Mouse (Mus musculus) gastrocnemius, adult 2 months (tissue): ENCODE measurements around the gene Eno2. TPM values are rescaled to one million over a fixed set of nuclear protein-coding genes. Genes with fewer than 3 reads are reported as not detected.
"Not testable (repeated sequence)": the region's sequence is repeated elsewhere in the genome, so short reads cannot be mapped to it uniquely, and the experiment has no call there.

Source experiments
- DNase-seq: peaks from one replicate; pipeline ENCODE4 v3.0.0; 2022
- H3K27ac ChIP-seq: fragments of 200-600 bp; 2 replicates; pipeline ENCODE4 v1.8.1; 2022; ENCODE audit warnings: mild to moderate bottlenecking
- H3K4me3 ChIP-seq: fragments of 200-600 bp; 2 replicates; pipeline ENCODE4 v1.8.1; 2022; ENCODE audit warnings: mild to moderate bottlenecking, moderate library complexity
- CTCF ChIP-seq: fragments of 200-600 bp; IDR thresholded peaks from 2 replicates; pipeline ENCODE4 v1.8.1; 2022; ENCODE audit warnings: antibody characterized with exemption, mild to moderate bottlenecking, moderate library complexity
- intact Hi-C: fragments of 180-260 bp; cut with DNase I; formaldehyde crosslinking; loops from one replicate; pipeline ENCODE4 v1.15.1; 2025
- long read RNA-seq, 2 experiments: library from polyadenylated mRNA; stranded (forward); transcript quantifications; one replicate each; pipeline ENCODE4 v2.0.0; 2021
- total RNA-seq, 2 experiments: library from RNA; stranded (reverse); gene quantifications; 2 replicates each; pipeline ENCODE4 v1.2.3; 2021

Eno2 gene
- 1 to 10 TPM; 1.2 to 2.0 TPM for total RNA-seq
- long read RNA-seq, experiment 1, partial matches to known transcripts = 0 of 3 reads
- long read RNA-seq, experiment 1, other reads (novel, unspliced or antisense) = 1 of 3 reads
- long read RNA-seq, experiment 2, partial matches to known transcripts = 1 of 1 reads
- long read RNA-seq, experiment 2, other reads (novel, unspliced or antisense) = 0 of 1 reads

DNA sequence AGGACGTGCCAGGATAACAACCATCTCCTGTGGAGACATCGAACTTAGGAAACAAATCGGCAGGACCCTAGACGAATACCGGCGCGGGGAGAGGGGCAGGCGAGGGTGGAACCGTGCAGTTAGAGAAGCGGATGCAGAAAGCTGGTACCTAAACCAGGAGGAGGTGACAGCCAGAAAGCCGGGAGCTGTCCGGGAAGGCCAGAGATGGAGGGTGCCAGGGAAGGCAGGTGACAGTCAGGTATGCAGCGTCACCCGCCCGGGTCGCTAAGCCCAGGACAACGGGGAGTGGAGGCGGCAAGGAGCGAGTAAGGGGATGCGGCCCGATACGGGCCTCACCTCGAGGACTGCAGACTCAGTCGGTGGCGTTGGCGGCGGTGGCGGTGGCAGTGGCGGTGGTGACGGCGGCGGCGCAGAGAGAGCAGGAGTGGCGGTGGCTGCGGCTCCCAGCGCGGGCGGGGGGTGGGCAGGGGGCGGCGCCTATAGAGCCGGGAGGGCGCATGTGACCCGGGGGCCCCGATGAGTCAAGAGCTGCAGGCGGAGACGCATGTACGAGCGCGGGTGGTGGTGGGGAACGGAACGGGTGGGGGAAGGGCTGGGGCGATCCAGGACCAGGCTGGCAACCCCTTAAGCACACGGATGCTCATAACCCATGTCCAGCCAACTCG lies at the start of gene Eno2:
TSS of gene Eno2 (minus strand) at position 573 of the 665 bp plus-strand sequence.
- H3K27ac ChIP-seq = peak within 1 kb of the TSS; percentile 71
- intact Hi-C loops = loop anchor here (10.0 kb wide), 1 partner anchor 264 kb away; no protein-coding TSS in a partner anchor
- DNase-seq = peak; percentile 61
- TF ChIP-seq CTCF = no peak
- peak within 1 kb of the TSS; percentile 78 for H3K4me3 ChIP-seq

DNA sequence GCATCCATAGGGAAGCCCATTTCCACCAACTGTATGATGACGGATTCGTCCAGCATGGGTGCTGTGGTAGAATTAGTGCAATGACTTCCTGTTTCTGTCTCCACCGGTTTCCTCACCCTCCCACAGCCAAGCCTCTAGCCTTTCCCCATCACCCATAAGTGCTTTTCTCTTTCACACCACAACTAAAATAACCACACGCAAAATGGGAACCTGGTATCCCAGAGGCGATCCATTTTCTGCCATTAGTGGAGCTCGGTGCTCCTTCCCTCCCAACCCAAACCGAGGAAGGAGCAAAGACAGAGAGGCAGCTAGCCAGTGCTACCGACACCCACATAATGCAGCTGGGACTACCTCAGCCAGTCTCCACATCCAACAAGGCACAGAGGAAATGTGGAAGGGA lies 48.5 kb upstream of the Eno2 start:
- intact Hi-C loops = no loop called here
- no peak for DNase-seq
- no peak overlapping the region for H3K27ac ChIP-seq
- H3K4me3 ChIP-seq = no peak overlapping the region
- TF ChIP-seq CTCF = no peak

DNA sequence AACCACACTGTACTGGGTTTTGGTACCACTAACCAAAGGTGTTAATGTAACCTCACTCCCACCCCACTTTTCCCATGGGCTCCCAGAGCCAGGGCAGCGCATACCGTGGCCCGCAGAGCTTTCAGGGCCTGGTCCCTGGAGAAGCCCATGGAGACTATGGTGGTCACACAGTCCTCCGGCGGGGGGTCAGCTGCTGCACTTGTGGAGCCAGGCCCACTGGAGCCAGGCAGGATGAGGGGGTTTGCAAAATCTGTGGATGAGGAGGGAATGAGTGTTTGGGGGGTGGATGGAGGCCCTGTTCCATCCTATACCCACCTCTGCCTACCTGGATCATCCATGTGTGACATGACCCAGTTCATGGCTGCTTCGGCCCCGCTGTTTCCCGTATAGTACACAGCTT lies 48.1 kb upstream of the Eno2 start:
- intact Hi-C loops = no loop called here
- peak; percentile 20 for DNase-seq
- no peak overlapping the region for H3K4me3 ChIP-seq
- no peak overlapping the region for H3K27ac ChIP-seq
- TF ChIP-seq CTCF = no peak

DNA sequence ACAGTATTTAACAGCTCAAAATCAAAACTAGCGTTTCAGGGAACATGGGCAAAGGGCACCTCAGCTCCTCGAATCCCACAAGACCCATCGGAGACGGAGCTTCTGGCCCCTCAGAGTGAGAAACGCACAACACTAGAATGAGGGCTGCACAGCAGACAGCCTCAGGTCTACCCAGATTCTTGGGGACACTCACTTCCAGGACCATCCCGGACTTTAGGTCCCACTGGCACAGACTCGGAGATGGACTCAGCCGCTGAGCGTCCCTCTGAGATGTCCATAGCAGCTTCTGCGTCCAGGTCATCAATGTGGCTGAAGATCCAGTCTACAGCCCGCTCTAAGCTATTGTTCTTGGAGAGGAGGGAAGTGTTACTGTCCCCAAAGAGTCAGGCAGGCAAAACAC lies 47.7 kb upstream of the Eno2 start:
- no peak overlapping the region for H3K4me3 ChIP-seq
- peak; percentile 4 for DNase-seq
- no peak for TF ChIP-seq CTCF
- intact Hi-C loops = no loop called here
- H3K27ac ChIP-seq = no peak overlapping the region

DNA sequence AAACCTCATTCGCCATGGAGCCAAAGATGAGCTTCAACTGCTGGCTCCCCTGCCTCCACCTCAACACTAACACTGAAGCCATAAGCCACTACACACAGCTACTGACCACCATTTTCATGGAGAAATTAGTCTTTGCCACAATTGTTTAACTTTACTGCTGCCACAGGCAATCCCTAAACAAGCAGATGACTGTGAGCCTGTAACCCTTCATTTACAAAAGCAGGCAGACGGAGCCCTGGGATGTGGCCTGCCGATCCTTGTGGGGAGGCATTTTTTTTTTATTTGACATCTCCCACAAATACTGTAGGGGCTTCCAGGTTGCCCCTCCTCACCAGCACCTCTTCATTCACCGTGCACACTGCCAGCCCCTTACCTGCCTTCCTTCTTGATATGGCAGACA lies 47.1 kb upstream of the Eno2 start:
- Histone ChIP-seq H3K4me3 (no peak overlapping the region), H3K27ac (no peak overlapping the region)
- intact Hi-C loops = no loop called here
- no peak for TF ChIP-seq CTCF
- peak; percentile 12 for DNase-seq

DNA sequence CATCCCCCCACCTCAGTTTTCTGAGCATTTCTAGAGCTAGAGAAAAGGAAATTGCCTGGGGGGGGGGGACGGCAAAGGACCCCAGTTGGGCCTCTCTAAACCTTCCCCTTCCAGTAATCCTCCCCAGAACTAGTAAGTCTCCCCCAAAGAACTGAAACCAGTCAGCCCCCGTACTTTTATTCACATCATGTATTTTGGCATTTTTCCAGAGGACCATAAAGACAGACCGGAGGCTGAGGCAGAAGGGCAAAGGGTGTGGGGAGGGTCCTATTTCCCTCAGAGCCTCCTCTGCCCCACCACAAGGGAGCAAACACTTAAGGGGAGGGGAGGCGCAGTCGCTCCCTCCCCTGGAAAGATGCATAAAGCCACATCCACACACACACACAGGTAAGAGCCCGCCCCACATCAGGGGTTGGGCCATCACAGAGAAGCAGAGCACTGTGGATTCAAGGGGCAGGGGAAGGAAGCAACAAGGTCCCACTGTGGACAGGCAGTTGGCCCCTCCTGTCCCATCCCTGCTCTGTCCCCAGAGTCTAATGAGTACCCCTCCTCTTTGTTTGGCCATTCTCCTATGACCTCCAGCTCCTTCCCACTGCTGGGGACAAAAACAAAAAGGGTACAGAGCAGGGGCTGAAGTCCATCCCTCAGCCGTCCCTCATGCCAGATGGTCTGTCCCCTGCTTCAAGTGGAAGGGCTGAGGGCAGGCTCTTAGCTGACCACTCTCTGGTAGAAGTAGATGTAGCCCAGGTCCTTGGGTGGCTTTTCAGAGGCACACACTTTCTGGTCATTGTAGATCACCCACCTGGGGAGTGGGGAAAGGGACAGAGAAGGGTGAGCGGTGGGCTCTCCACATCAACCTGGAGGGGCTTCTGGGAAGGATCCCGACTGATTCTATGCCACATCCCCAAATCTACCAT lies 45.6 kb upstream of the Eno2 start:
- no peak for TF ChIP-seq CTCF
- Histone ChIP-seq H3K4me3 (no peak overlapping the region), H3K27ac (no peak overlapping the region)
- intact Hi-C loops = loop anchor here (2.0 kb wide), 1 partner anchor 14 kb away; the partner anchor contains the start of genes Cdca3 and Usp5
- peak; percentile 17 for DNase-seq

DNA sequence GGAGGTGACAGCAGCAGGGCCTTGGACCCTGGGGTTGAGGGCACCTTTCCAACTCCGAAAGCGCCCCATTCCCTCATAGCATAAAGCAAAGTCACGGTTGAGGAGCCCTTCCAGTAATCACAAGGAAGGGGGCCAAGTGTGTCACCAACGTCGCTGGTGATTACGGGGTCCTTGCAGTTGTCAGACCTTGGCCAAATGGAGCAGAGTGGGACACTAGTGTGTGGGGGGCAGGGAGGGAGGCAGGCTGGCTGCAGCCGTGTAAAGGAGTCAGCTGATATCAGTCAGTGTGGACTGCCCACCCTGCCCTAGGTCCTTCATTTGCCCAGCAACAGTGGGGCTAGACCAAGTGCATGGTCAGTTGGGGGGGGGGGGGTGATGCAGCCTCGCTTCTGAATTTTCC lies 45.0 kb upstream of the Eno2 start:
- no peak for DNase-seq
- peak overlapping the region; percentile 99 for H3K27ac ChIP-seq
- no peak for TF ChIP-seq CTCF
- peak overlapping the region; percentile 90 for H3K4me3 ChIP-seq
- intact Hi-C loops = loop anchor here (2.0 kb wide), 1 partner anchor 14 kb away; the partner anchor contains the start of genes Cdca3 and Usp5

DNA sequence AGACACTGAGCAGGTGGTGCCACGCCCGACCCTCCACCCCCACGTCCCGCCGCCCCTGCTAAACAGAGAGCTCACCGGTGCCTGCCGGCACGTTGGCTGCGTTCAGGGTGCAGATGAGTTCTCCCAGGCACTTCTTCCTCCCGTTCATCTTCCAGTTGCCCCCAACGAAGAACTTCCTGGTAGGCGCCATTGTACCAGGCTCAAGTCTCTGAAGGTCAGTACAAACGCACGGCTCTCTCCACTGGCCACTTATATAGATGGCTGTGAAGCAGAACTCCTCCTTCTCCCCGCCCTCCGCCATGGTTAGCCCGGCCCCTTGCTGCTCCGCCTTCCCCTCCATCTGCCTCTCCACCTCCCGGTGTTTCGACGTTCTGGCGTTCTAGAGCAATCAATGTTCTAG lies 44.5 kb upstream of the Eno2 start, which contains the start of gene Tpi1:
TSS of gene Tpi1 (minus strand) at position 364 of the 400 bp plus-strand sequence.
- intact Hi-C loops = loop anchor here (2.0 kb wide), 1 partner anchor 15 kb away; the partner anchor contains the start of genes Cdca3 and Usp5
- TF ChIP-seq CTCF = peak; percentile 8; the same call in 1 of the 2 replicates
- DNase-seq = peak; percentile 95
- H3K27ac ChIP-seq = peak within 1 kb of the TSS; percentile 99
- peak within 1 kb of the TSS; percentile 90 for H3K4me3 ChIP-seq

DNA sequence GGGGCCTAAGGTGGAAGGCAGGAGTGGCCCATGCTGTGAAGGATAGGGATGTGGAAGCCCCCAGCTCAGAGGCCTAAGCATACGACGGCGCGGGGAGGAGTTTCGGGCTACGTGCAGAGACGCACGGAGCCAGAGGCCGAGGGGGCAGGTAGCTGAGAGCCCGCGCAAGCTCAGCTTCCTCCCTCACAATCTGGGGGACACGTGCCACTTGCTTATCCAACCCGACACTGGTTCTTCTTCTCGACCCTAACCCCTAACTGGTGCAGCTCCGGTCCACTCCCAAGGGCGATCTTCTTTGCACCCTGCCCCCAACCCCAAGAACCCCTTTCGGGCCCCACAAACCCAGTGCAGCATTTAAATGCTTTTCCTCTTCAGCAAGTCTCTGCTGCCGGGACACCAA lies 44.0 kb upstream of the Eno2 start:
- DNase-seq = peak; percentile 88
- Histone ChIP-seq H3K4me3 (peak overlapping the region; percentile 90), H3K27ac (peak overlapping the region; percentile 99)
- intact Hi-C loops = no loop called here
- TF ChIP-seq CTCF = no peak

DNA sequence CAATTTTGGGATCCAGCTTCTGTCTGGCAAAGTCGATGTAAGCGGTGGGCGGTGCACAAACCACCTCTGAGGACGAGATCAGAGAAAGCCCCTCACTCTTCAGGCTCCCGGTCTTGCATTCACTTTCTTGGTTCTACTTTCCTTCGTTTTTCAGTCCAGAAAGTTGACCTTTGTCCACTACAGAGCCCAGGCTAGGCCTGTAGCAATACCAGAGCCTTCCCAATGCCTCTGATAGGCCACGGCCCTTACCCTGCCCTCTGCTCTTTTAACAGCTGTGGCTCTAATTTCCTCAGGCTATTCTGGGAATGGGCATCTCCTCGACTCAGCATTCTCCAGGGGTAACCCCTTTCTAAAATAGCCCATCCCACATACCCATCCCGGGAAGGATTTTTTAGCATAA lies 43.4 kb upstream of the Eno2 start:
- Histone ChIP-seq H3K4me3 (peak overlapping the region; percentile 90), H3K27ac (peak overlapping the region; percentile 99)
- intact Hi-C loops = no loop called here
- peak; percentile 78 for DNase-seq
- TF ChIP-seq CTCF = no peak

DNA sequence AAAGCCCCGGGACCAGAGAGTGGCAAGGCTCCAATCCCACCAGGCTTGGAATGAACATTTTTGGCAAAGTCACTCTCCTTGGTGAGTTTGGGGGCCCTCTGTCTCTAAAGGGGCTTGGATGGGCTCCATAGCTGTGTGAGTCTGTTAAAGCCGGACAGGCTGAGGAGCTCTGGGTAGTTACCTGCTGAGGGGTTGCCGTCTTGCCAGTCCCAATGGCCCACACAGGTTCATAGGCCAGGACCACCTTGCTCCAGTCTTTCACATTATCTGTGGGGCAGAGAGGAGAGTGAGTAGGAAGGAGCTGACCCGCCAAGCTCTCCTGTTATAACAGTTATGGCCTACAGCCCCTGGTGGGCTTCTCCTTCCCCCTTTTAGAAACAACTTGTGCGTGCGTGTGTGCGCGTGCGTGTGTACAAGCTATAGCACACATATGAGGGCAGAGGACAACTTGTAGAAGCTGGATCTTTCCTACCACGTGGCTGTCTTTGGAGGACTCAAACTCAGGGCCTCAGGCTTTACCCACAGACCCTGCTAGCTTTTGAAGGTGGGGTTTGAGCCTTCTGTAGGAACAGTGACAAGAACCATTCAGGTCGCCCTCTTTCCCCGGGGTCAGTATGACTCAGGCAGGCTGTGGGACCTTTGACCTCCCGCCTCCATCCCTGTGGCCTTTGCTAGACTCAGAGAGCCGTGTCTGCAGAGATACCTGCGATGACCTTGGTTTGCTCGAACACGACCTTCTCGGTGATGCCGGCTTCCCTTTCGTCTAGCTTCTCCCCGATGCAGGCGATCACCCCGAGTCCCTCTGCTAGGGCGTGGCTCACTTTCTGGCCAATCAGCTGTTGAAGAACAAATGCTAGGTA lies 42.5 kb upstream of the Eno2 start:
- intact Hi-C loops = no loop called here
- peak; percentile 50 for DNase-seq
- peak overlapping the region; percentile 90 for H3K4me3 ChIP-seq
- no peak for TF ChIP-seq CTCF
- peak overlapping the region; percentile 99 for H3K27ac ChIP-seq

DNA sequence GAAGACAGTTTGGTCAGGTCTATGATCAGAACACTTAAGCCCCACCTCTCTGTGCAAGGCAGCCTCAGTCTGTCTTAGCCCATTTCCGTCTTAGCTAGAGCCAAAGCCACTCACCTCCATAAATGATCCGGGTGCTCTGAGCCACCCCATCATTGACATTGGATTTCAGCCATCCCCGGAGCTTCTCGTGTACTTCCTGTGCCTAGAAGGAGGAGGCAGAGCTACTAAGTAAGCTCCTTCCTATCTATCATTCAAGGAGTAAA lies 41.9 kb upstream of the Eno2 start:
- TF ChIP-seq CTCF = no peak
- peak overlapping the region; percentile 99 for H3K27ac ChIP-seq
- H3K4me3 ChIP-seq = peak overlapping the region; percentile 90

DNA sequence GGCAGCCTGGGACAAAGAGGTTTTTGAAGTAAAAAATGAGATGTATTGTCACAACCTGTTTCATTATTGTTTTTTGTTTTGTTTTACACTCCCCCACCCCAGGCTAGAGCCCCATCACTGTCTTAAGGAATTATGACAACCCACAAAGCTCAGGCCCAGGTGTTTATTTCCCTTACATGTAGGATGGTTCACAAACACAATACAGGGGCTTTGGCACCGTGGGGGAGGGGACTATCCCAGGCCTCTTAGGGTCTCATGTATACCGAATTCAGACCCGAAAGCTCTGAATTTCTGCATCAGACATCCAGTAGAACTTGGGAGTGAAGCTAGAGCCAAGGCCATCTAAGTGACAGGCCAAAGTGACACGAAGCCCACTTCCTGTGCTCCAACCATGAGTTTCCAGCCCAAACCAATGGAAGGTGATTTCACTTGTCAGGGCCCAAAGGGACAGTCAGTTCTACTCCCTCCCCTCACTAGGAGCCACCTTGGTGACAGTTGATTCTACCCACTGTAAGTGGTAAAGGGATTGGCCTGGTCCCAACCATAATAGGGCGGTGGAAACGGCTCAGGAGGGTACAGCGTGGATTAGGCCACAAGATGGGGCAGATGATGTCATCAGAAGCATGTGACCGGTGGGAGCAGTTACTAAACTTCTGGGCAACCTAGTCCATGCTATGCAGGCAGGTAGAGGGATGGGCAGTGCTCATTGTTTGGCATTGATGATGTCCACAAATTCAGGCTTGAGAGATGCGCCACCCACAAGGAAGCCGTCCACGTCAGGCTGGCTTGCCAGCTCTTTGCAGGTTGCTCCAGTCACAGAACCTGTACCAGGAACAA lies 41.3 kb upstream of the Eno2 start:
- H3K4me3 ChIP-seq = peak overlapping the region; percentile 90
- H3K27ac ChIP-seq = peak overlapping the region; percentile 99
- DNase-seq, intact Hi-C loops: not testable (repeated sequence)

More for the DNA sequence above, 41.9 kb upstream of the Eno2 start:
- intact Hi-C loops = no loop called here
- DNase-seq = no peak
